Mouse (Mus musculus) C3H10T1/2 (cell line): ENCODE results near the gene Krtap31-1. TPM values are rescaled to one million over a fixed set of nuclear protein-coding genes. Genes with fewer than 3 reads are reported as not detected.

Experiments
- polyA plus RNA-seq, 2 experiments: library from polyadenylated mRNA; unstranded; fragments of >200 nt; fragmentation: generic; extraction: Trizol; gene quantifications; one replicate each; pipeline ENCODE4 v1.2.1; 2012; ENCODE audit warnings: missing spikeins in 2 of 2

The Krtap31-1 gene
- not detected for polyA plus RNA-seq

GRCm38 (mm10) chr11:99907620-99908019 lies at the start of gene Krtap31-1:
Krtap31-1 (plus strand) TSS chr11:99907920.

GRCm38 (mm10) chr11:99864176-99864575 lies 43.5 kb upstream of the Krtap31-1 start, which contains the start of gene Gm11559:
Gm11559 (plus strand) TSS chr11:99864476.

DNA sequence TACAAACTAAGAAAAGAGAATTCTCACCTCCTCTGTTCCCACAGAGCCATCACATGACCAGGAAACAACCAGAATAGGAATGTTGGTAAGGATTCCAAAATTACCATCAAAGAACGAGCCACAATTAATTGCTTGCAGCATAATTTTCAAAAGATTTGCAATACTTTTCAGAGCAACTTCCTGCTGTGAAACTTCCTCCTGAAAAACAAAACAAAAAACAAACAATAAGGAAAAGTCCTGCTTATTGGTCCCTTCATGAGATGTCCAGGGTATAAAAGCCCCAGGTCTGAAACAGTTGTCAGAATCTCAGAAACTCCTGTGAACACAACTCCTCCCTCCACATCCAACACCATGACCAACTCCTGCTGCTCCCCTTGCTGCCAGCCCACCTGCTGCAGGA lies 34.6 kb upstream of the Krtap31-1 start, which contains the start of gene Krtap9-1:
Gene Krtap9-1, plus strand, starts transcription at position 301 of the 400 bp plus-strand sequence.

GRCm38 (mm10) chr11:99878887-99879286 lies 28.8 kb upstream of the Krtap31-1 start, which contains the start of gene Gm11567:
Gm11567 (plus strand) TSS chr11:99879187.

DNA sequence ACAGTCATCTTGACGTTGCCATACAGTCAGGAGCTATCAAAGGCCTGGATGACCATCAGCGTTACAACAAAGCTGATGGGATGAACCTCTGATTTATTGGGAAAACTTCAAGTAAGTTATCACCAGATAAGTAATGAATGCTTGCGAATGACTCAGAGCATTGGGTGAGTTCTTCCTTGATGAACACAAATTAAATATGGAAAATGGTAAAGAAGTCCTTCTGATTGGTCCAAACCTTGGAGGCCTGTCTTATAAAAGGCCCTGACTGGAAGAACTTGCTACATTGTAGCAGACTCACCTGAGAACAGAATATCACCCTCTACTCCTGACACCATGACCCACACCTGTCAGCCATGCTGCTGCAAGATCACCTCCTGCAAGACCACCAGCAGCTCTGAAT lies 6.7 kb downstream of the Krtap31-1 start, which contains the start of gene Gm11565:
Gene Gm11565, plus strand, starts transcription at position 301 of the 400 bp plus-strand sequence.

DNA sequence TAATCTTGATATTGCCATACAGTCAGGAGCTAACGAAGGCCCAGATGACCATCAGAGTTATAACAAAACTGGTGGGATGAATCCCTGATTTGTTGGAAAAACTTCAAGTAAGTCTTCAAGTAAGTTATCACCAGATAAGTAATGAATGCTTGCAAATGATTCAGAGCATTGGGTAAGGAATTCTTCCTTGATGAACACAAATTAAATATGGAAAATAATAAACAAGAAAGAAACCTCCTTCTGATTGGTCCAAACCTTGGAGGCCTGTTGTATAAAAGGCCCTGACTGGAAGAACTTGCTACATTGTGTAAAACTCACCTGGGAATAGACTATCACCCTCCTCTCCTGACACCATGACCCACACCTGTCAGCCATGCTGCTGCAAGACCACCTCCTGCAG lies 28.3 kb downstream of the Krtap31-1 start, which contains the start of gene Krtap31-2:
Gene Krtap31-2, plus strand, starts transcription at position 301 of the 400 bp plus-strand sequence.

GRCm38 (mm10) chr11:99948175-99948574 lies 40.5 kb downstream of the Krtap31-1 start, which contains the start of gene Krtap9-5:
Krtap9-5 (plus strand) TSS chr11:99948475.

Other genes starting within 250 kb of the Krtap31-1 start
- not detected for gene Gm11563, start 249.0 kb upstream of the Krtap31-1 start, polyA plus RNA-seq
- not detected for gene Krtap4-6, start 242.0 kb upstream of the Krtap31-1 start, polyA plus RNA-seq
- not detected for gene Gm14190, start 217.2 kb upstream of the Krtap31-1 start, polyA plus RNA-seq
- not detected for gene Gm14180, start 173.6 kb upstream of the Krtap31-1 start, polyA plus RNA-seq
- not detected for gene Gm11595, start 135.0 kb upstream of the Krtap31-1 start, polyA plus RNA-seq
- not detected for gene Krtap4-8, start 127.2 kb upstream of the Krtap31-1 start, polyA plus RNA-seq
- not detected for gene Krtap4-9, start 122.7 kb upstream of the Krtap31-1 start, polyA plus RNA-seq
- not detected for gene Gm11596, start 114.5 kb upstream of the Krtap31-1 start, polyA plus RNA-seq
- gene Gm11569, start 109.0 kb upstream of the Krtap31-1 start, polyA plus RNA-seq: not detected
- not detected for gene Gm11554, start 103.5 kb upstream of the Krtap31-1 start, polyA plus RNA-seq
- not detected for gene Krtap4-13, start 98.0 kb upstream of the Krtap31-1 start, polyA plus RNA-seq
- gene Gm11564, start 92.3 kb upstream of the Krtap31-1 start, polyA plus RNA-seq: not detected
- gene 2300003K06Rik, start 69.9 kb upstream of the Krtap31-1 start, polyA plus RNA-seq: not detected
- gene Krtap4-16, start 56.3 kb upstream of the Krtap31-1 start, polyA plus RNA-seq: not detected
- not detected for gene Gm11568, start 50.0 kb upstream of the Krtap31-1 start, polyA plus RNA-seq
- not detected for gene Gm11559, start 43.4 kb upstream of the Krtap31-1 start, polyA plus RNA-seq
- not detected for gene Krtap9-1, start 34.5 kb upstream of the Krtap31-1 start, polyA plus RNA-seq
- gene Gm11567, start 28.7 kb upstream of the Krtap31-1 start, polyA plus RNA-seq: not detected
- gene Gm11565, start 6.8 kb downstream of the Krtap31-1 start, polyA plus RNA-seq: not detected
- not detected for gene Krtap31-2, start 28.4 kb downstream of the Krtap31-1 start, polyA plus RNA-seq
- gene Krtap9-5, start 40.6 kb downstream of the Krtap31-1 start, polyA plus RNA-seq: not detected
- not detected for gene Krtap29-1, start 71.1 kb downstream of the Krtap31-1 start, polyA plus RNA-seq
- gene Krtap16-1, start 78.7 kb downstream of the Krtap31-1 start, polyA plus RNA-seq: not detected
- gene Krtap17-1, start 86.1 kb downstream of the Krtap31-1 start, polyA plus RNA-seq: not detected
- gene Krt33a, start 108.3 kb downstream of the Krtap31-1 start, polyA plus RNA-seq: not detected
- gene Krt33b, start 121.9 kb downstream of the Krtap31-1 start, polyA plus RNA-seq: under 1 TPM in 1 of 2 experiments, not detected in 1; 0.05 TPM
- gene Krt34, start 133.6 kb downstream of the Krtap31-1 start, polyA plus RNA-seq: not detected
- not detected for gene Krt31, start 142.6 kb downstream of the Krtap31-1 start, polyA plus RNA-seq
- gene Krt32, start 180.3 kb downstream of the Krtap31-1 start, polyA plus RNA-seq: not detected
- not detected for gene Krt35, start 188.3 kb downstream of the Krtap31-1 start, polyA plus RNA-seq
- under 1 TPM; 0.06 to 0.08 TPM for gene Krt36, start 197.7 kb downstream of the Krtap31-1 start, polyA plus RNA-seq
- gene Krt13, start 213.6 kb downstream of the Krtap31-1 start, polyA plus RNA-seq: 1 to 10 TPM; 8.4 to 8.9 TPM
- gene Krt15, start 228.0 kb downstream of the Krtap31-1 start, polyA plus RNA-seq: 10 to 100 TPM in 1 of 2 experiments, under 1 TPM in 1; 0.30 to 10.6 TPM
- gene Krt19, start 240.7 kb downstream of the Krtap31-1 start, polyA plus RNA-seq: under 1 TPM; 0.40 to 0.42 TPM